In the genomic region with DNA sequence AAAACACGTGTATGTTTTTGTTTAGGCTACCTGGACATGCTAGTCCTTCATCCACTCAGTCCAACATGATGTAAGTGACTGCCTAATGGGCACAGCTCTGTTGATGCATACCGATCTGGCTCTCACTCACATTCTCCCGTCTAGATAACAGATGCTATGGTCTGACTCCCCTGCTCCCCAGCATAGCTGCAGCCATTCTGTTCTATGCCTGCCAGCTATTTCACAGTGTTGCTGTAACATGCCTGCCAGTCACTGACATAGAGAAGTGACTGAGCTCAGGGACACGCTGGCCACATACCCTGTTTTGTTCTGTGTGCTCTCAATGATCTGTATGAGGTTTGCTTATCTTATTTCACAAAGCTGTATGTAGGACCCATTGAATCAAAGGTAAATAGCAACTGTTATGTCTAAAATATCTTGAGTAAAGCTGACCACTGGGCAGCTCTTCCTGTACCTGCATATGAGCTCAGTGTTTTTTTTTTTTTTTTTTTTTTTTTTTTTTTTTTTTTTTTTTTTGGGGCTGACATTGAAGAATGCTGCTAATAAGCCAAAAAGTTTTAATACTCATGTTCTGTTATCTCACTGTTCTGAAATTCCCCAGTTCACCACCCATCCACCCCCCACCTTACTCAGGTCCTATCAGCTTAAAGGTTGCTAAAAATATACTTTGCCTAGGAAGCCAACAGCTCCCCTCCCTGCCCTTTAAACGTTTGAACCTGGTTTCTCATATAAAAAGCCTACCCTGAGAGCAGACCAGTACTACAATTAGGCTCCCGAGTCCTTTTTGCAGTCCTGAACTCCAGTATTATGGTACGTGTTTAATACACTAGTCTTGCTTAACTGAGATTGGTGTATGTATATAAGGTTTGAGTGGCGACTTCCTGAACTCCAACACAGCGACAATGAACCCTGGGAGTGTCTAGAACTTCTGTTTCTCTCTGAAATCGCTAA, we compare ENCODE assay signal across 8 mouse cellular contexts. TPM values are rescaled to one million over a fixed set of nuclear protein-coding genes. Genes with fewer than 3 reads are reported as not detected.
DNase-seq lines count a peak whose midpoint lies in the region; ATAC-seq and TF ChIP-seq lines count a peak whose summit lies in the region.

No protein-coding gene starts in this region.

- peak; percentile 21 to 27; a peak in 2 of 4 replicates for TF ChIP-seq EP300 in MEL (IDR thresholded peaks at IDR 0.05; ENCODE audit: low read depth in 1 of 2, low read length in 2 of 2)

- no peak for TF ChIP-seq POLR2A in MEL (IDR thresholded peaks at IDR 0.05; ENCODE audit: control insufficient read depth in 1 of 2, insufficient read depth in 1 of 2, low read depth in 1 of 2, low read length in 2 of 2, poor library complexity in 1 of 2)

- intact Hi-C loops in gastrocnemius, adult 2 months (cut with DNase I) = loop anchor here (2.0 kb wide), 1 partner anchor 21 kb away; a partner anchor contains a TSS
- intact Hi-C loops in gastrocnemius, postnatal 36 days (cut with DNase I) = no loop called here
- intact Hi-C loops in left cerebral cortex, postnatal 10 days (cut with DNase I) = no loop called here

- no peaks in the 10 kb centered on the region for H3K9me3 ChIP-seq in MEL (replicated peaks; ENCODE audit: insufficient read depth, low read length)
- H3K9me3 ChIP-seq in forebrain, embryonic 16.5 days (ENCODE audit: control insufficient read depth, low read length) = no peaks in the 10 kb centered on the region
- no peaks in the 10 kb centered on the region for H3K9me3 ChIP-seq in limb, embryonic 10.5 days (replicated peaks)
- H3K9me3 ChIP-seq in midbrain, embryonic 15.5 days = no peaks in the 10 kb centered on the region

- peak overlapping the region; percentile 94 for H3K27ac ChIP-seq in gastrocnemius, adult 2 months
- H3K27ac ChIP-seq in MEL (ENCODE audit: control insufficient read depth, low read depth, low read length) = peak overlapping the region; percentile 98
- no peak overlapping the region; the same call in 1 of the 2 replicates for H3K27ac ChIP-seq in forebrain, embryonic 16.5 days (ENCODE audit: low read length)
- H3K27ac ChIP-seq in limb, embryonic 10.5 days = peak overlapping the region; percentile 86
- 0 out of 2 replicates have a peak overlapping the region, but pooled peaks have one; percentile 36 for H3K27ac ChIP-seq in midbrain, embryonic 15.5 days

- H3K4me2 ChIP-seq in forebrain, embryonic 16.5 days (ENCODE audit: low read length) = peak overlapping the region; percentile 60
- H3K4me2 ChIP-seq in midbrain, embryonic 15.5 days = peak overlapping the region; percentile 62

- H3K9ac ChIP-seq in MEL (ENCODE audit: control insufficient read depth, low read depth, low read length, poor library complexity, severe bottlenecking) = peak overlapping the region; percentile 82
- peak overlapping the region; percentile 63 for H3K9ac ChIP-seq in forebrain, embryonic 16.5 days (replicated peaks; ENCODE audit: low read depth, low read length)
- no peak overlapping the region; the same call in 1 of the 2 replicates for H3K9ac ChIP-seq in midbrain, embryonic 15.5 days

- H3K4me3 ChIP-seq in gastrocnemius, adult 2 months = peak overlapping the region; percentile 90
- peak overlapping the region; percentile 82 to 85 for H3K4me3 ChIP-seq in MEL (ENCODE audit: control insufficient read depth in 1 of 2, insufficient read depth in 1 of 2, low read depth in 2 of 2, low read length in 2 of 2)
- H3K4me3 ChIP-seq in forebrain, embryonic 16.5 days (replicated peaks; ENCODE audit: low read length) = peak overlapping the region; percentile 49
- peak overlapping the region; percentile 69 for H3K4me3 ChIP-seq in limb, embryonic 10.5 days
- H3K4me3 ChIP-seq in midbrain, embryonic 15.5 days = peak overlapping the region; percentile 44

- peaks cover 5 to 9% of the 10 kb centered on the region in 2 experiments for H3K4me1 ChIP-seq in MEL (ENCODE audit: control insufficient read depth in 1 of 2, insufficient read depth in 2 of 2, low read length in 2 of 2)
- peaks cover 9% of the 10 kb centered on the region for H3K4me1 ChIP-seq in forebrain, embryonic 16.5 days (replicated peaks; ENCODE audit: control insufficient read depth, insufficient read depth, low read length)
- peaks cover 14% of the 10 kb centered on the region for H3K4me1 ChIP-seq in limb, embryonic 10.5 days
- H3K4me1 ChIP-seq in midbrain, embryonic 15.5 days = peaks cover 12% of the 10 kb centered on the region

- peaks cover 11% of the 10 kb centered on the region for H3K79me2 ChIP-seq in MEL (ENCODE audit: control insufficient read depth, insufficient read depth, low read length, poor library complexity)

- no peaks in the 10 kb centered on the region for H3K27me3 ChIP-seq in MEL (ENCODE audit: control insufficient read depth in 1 of 2, insufficient read depth in 2 of 2, low read length in 2 of 2)
- H3K27me3 ChIP-seq in forebrain, embryonic 16.5 days (replicated peaks; ENCODE audit: control insufficient read depth, insufficient read depth, low read length) = no peaks in the 10 kb centered on the region
- H3K27me3 ChIP-seq in limb, embryonic 10.5 days (ENCODE audit: low read depth, poor library complexity, severe bottlenecking) = no peaks in the 10 kb centered on the region
- no peaks in the 10 kb centered on the region for H3K27me3 ChIP-seq in midbrain, embryonic 15.5 days (replicated peaks)

- no peak for TF ChIP-seq CTCF in gastrocnemius, adult 2 months (IDR thresholded peaks at IDR 0.05)
- no peak for TF ChIP-seq CTCF in MEL (IDR thresholded peaks at IDR 0.05 in 2 of 3, conservative IDR thresholded peaks at IDR 0.05 in 1 of 3; ENCODE audit: control insufficient read depth in 1 of 3, insufficient read depth in 1 of 3, low read depth in 2 of 3, low read length in 3 of 3, poor library complexity in 1 of 3, severe bottlenecking in 1 of 3)

- no peak for TF ChIP-seq RAD21 in MEL (IDR thresholded peaks at IDR 0.05; ENCODE audit: low read depth, low read length)

- 25% methylated on average over 10 of the region's 10 CpGs for WGBS in forebrain, embryonic 16.5 days
- 35% methylated on average over 10 of the region's 10 CpGs for WGBS in limb, embryonic 10.5 days
- 34% methylated on average over 10 of the region's 10 CpGs for WGBS in midbrain, embryonic 15.5 days

- ATAC-seq in forebrain, embryonic 16.5 days = peak; percentile 52; the same call in 1 of the 2 replicates
- ATAC-seq in midbrain, embryonic 15.5 days (replicated peaks) = no peak

- no peak for DNase-seq in gastrocnemius, adult 2 months
- DNase-seq in gastrocnemius, postnatal 36 days = no peak
- peak; percentile 85 for DNase-seq in MEL (ENCODE audit: low read depth, low spot score)
- DNase-seq in limb, embryonic 10.5 days (ENCODE audit: low spot score) = no peak
- no peak for DNase-seq in left cerebral cortex, postnatal 10 days (ENCODE audit: extremely low spot score in 1 of 2, low spot score in 2 of 2)
- no peak for DNase-seq in Muller cell, postnatal 12 days (ENCODE audit: inconsistent ontology term)

- peaks cover 0 to 4% of the 10 kb centered on the region in 2 experiments; a peak in 2 of 4 replicates for H3K36me3 ChIP-seq in MEL (ENCODE audit: control insufficient read depth in 1 of 2, insufficient read depth in 2 of 2, low read length in 2 of 2)
- H3K36me3 ChIP-seq in forebrain, embryonic 16.5 days (ENCODE audit: control insufficient read depth, insufficient read depth) = no peaks in the 10 kb centered on the region
- H3K36me3 ChIP-seq in limb, embryonic 10.5 days = peaks cover 33% of the 10 kb centered on the region
- 0 out of 2 replicates have a peak, but pooled peaks cover 4% of the 10 kb centered on the region for H3K36me3 ChIP-seq in midbrain, embryonic 15.5 days (replicated peaks)

TF ChIP-seq in MEL, 35 proteins besides CTCF, POLR2A, EP300 and RAD21 (continues in another document):
- no peak for TF ChIP-seq E2F4 (IDR thresholded peaks at IDR 0.05; ENCODE audit: borderline replicate concordance, low read depth, low read length)
- TF ChIP-seq UBTF (IDR thresholded peaks at IDR 0.05; ENCODE audit: borderline replicate concordance, insufficient read depth, low read depth, low read length) = no peak
- no peak for TF ChIP-seq POLR2AphosphoS5 (IDR thresholded peaks at IDR 0.05; ENCODE audit: borderline replicate concordance, low read depth, low read length)
- no peak for TF ChIP-seq USF1 (IDR thresholded peaks at IDR 0.05; ENCODE audit: low read depth, low read length)
- no peak for TF ChIP-seq BHLHE40 (IDR thresholded peaks at IDR 0.05; ENCODE audit: borderline replicate concordance, low read depth, low read length)

RNA-seq across cellular contexts. Expression of a gene that starts 2.2 kb away (rescaled TPM):
- total RNA-seq in gastrocnemius, adult 2 months (2021) = 1 to 10 TPM; 2.1 to 2.3 TPM
- 1 to 10 TPM; 1.7 to 3.2 TPM for total RNA-seq in gastrocnemius, postnatal 36 days (2021)
- 4.0 and 4.4 TPM in 2 replicates for total RNA-seq in MEL (2012; rRNA removed)
- 1 to 10 TPM in 1 of 2 experiments, not detected in 1; 2.4 TPM for polyA plus RNA-seq in MEL (2012; ENCODE audit: insufficient read depth in 1 of 2, insufficient read length in 2 of 2, low read depth in 1 of 2, low replicate concordance in 2 of 2, missing spikeins in 1 of 2)
- 1.9 and 2.1 TPM in 2 replicates for polyA plus RNA-seq in forebrain, embryonic 16.5 days (2015; fragmentation: Nextera tagmentation; extraction: Ambion mirVana)
- polyA plus RNA-seq in limb, embryonic 10.5 days (2016; fragmentation: Nextera tagmentation; extraction: Ambion mirVana) = 3.6 and 3.9 TPM in 2 replicates
- 1.2 and 1.5 TPM in 2 replicates for polyA plus RNA-seq in midbrain, embryonic 15.5 days (2015; fragmentation: Nextera tagmentation; extraction: Ambion mirVana)
- total RNA-seq in left cerebral cortex, postnatal 10 days (2021) = 1 to 10 TPM; 2.5 to 3.1 TPM

RNA-seq across cellular contexts. Expression of a gene that starts 21.2 kb away (rescaled TPM):
- total RNA-seq in gastrocnemius, adult 2 months (2021) = 1 to 10 TPM; 2.3 to 2.7 TPM
- total RNA-seq in gastrocnemius, postnatal 36 days (2021) = 1 to 10 TPM; 1.7 to 2.7 TPM
- total RNA-seq in MEL (2012; rRNA removed) = 6.0 and 6.9 TPM in 2 replicates
- polyA plus RNA-seq in MEL (2012; ENCODE audit: insufficient read depth in 1 of 2, insufficient read length in 2 of 2, low read depth in 1 of 2, low replicate concordance in 2 of 2, missing spikeins in 1 of 2) = 1 to 10 TPM in 1 of 2 experiments, not detected in 1; 4.6 TPM
- polyA plus RNA-seq in forebrain, embryonic 16.5 days (2015; fragmentation: Nextera tagmentation; extraction: Ambion mirVana) = 12.2 and 14.0 TPM in 2 replicates
- polyA plus RNA-seq in limb, embryonic 10.5 days (2016; fragmentation: Nextera tagmentation; extraction: Ambion mirVana) = 8.6 and 11.0 TPM in 2 replicates
- 11.5 and 12.0 TPM in 2 replicates for polyA plus RNA-seq in midbrain, embryonic 15.5 days (2015; fragmentation: Nextera tagmentation; extraction: Ambion mirVana)
- 1 to 10 TPM; 4.0 to 4.6 TPM for total RNA-seq in left cerebral cortex, postnatal 10 days (2021)

RNA-seq across cellular contexts. Expression of a gene that starts 52.6 kb away (rescaled TPM):
- total RNA-seq in gastrocnemius, adult 2 months (2021) = 1 to 10 TPM; 4.0 to 5.0 TPM
- total RNA-seq in gastrocnemius, postnatal 36 days (2021) = 1 to 10 TPM; 3.4 to 3.5 TPM
- total RNA-seq in MEL (2012; rRNA removed) = 3.0 and 3.2 TPM in 2 replicates
- polyA plus RNA-seq in MEL (2012; ENCODE audit: insufficient read depth in 1 of 2, insufficient read length in 2 of 2, low read depth in 1 of 2, low replicate concordance in 2 of 2, missing spikeins in 1 of 2) = 1 to 10 TPM in 1 of 2 experiments, not detected in 1; 4.0 TPM
- polyA plus RNA-seq in forebrain, embryonic 16.5 days (2015; fragmentation: Nextera tagmentation; extraction: Ambion mirVana) = 2.4 and 2.7 TPM in 2 replicates
- polyA plus RNA-seq in limb, embryonic 10.5 days (2016; fragmentation: Nextera tagmentation; extraction: Ambion mirVana) = 1.7 and 1.9 TPM in 2 replicates
- polyA plus RNA-seq in midbrain, embryonic 15.5 days (2015; fragmentation: Nextera tagmentation; extraction: Ambion mirVana) = 1.4 and 2.0 TPM in 2 replicates
- total RNA-seq in left cerebral cortex, postnatal 10 days (2021) = 1 to 10 TPM; 6.4 to 8.3 TPM
